Mouse (Mus musculus) erythroblast, embryonic 14.5 days (primary cell): ENCODE measurements around the gene Actn4. TPM values are rescaled to one million over a fixed set of nuclear protein-coding genes. Genes with fewer than 3 reads are reported as not detected.

Experiments used
- H3K27me3 ChIP-seq: 2 replicates; pipeline ENCODE4 v1.6.1; 2012; ENCODE audit warnings: inconsistent platforms; ENCODE audit not compliant: control insufficient read depth
- H3K36me3 ChIP-seq: 2 replicates; pipeline ENCODE4 v1.6.1; 2012; ENCODE audit warnings: mild to moderate bottlenecking, inconsistent platforms; ENCODE audit not compliant: control insufficient read depth
- H3K4me1 ChIP-seq: 2 replicates; pipeline ENCODE4 v1.6.1; 2012; ENCODE audit warnings: inconsistent platforms; ENCODE audit not compliant: control insufficient read depth
- H3K4me3 ChIP-seq: replicated peaks from 2 replicates; pipeline ENCODE3; 2012; ENCODE audit warnings: moderate library complexity, mild to moderate bottlenecking, inconsistent platforms
- H3K9me3 ChIP-seq: 2 replicates; pipeline ENCODE4 v1.6.1; 2012; ENCODE audit warnings: low read length, inconsistent platforms, mixed read lengths; ENCODE audit not compliant: control insufficient read depth
- GATA1 ChIP-seq: IDR thresholded peaks from 2 replicates; pipeline ENCODE4 v1.6.1; 2012; ENCODE audit warnings: low read length, inconsistent platforms, mixed read lengths
- TAL1 ChIP-seq: IDR thresholded peaks from 3 replicates; pipeline ENCODE4 v1.6.1; 2012; ENCODE audit warnings: low read length, inconsistent platforms, mixed read lengths
- polyA plus RNA-seq: library from polyadenylated mRNA; stranded (reverse); fragments of >175 nt; gene quantifications from 2 replicates; pipeline ENCODE4 v1.2.3, GENCODE M21; 2012

Gene Actn4
- polyA plus RNA-seq, 1 experiment = 86.9 TPM

GRCm38 (mm10) chr7:28963399-28963923 is 1.3 kb upstream of the Actn4 start:
- peaks cover 49% of the 10 kb centered on the region for H3K4me1 ChIP-seq
- no peaks in the 10 kb centered on the region for H3K9me3 ChIP-seq
- no peaks in the 10 kb centered on the region for H3K27me3 ChIP-seq
- TF ChIP-seq GATA1 (no peak), TAL1 (no peak)
- H3K36me3 ChIP-seq = peaks cover 19% of the 10 kb centered on the region
- no peak overlapping the region for H3K4me3 ChIP-seq

GRCm38 (mm10) chr7:28961584-28961926 is 585 bp downstream of the Actn4 start:
- H3K36me3 ChIP-seq = peaks cover 37% of the 10 kb centered on the region
- no peak for TF ChIP-seq TAL1
- no peak for TF ChIP-seq GATA1
- peak overlapping the region; percentile 99 for H3K4me3 ChIP-seq
- no peaks in the 10 kb centered on the region for H3K27me3 ChIP-seq
- H3K4me1 ChIP-seq = peaks cover 69% of the 10 kb centered on the region
- no peaks in the 10 kb centered on the region for H3K9me3 ChIP-seq

GRCm38 (mm10) chr7:28960354-28961046 is 1.6 kb downstream of the Actn4 start:
- H3K9me3 ChIP-seq = no peaks in the 10 kb centered on the region
- no peak for TF ChIP-seq GATA1
- no peak for TF ChIP-seq TAL1
- peak overlapping the region; percentile 99 for H3K4me3 ChIP-seq
- peaks cover 48% of the 10 kb centered on the region for H3K36me3 ChIP-seq
- peaks cover 78% of the 10 kb centered on the region for H3K4me1 ChIP-seq
- H3K27me3 ChIP-seq = no peaks in the 10 kb centered on the region

- peak overlapping the region; percentile 99 for H3K4me3 ChIP-seq
- TF ChIP-seq GATA1 (no peak), TAL1 (no peak)
- peaks cover 86% of the 10 kb centered on the region for H3K4me1 ChIP-seq
- H3K9me3 ChIP-seq = no peaks in the 10 kb centered on the region
- no peaks in the 10 kb centered on the region for H3K27me3 ChIP-seq
- peaks cover 57% of the 10 kb centered on the region for H3K36me3 ChIP-seq
Measured at GRCm38 (mm10) chr7:28959505-28960045, 2.6 kb downstream of the Actn4 start.

- H3K4me3 ChIP-seq = peak overlapping the region; percentile 99
- no peaks in the 10 kb centered on the region for H3K27me3 ChIP-seq
- peaks cover 90% of the 10 kb centered on the region for H3K4me1 ChIP-seq
- H3K9me3 ChIP-seq = no peaks in the 10 kb centered on the region
- no peak for TF ChIP-seq GATA1
- TF ChIP-seq TAL1 = no peak
- peaks cover 62% of the 10 kb centered on the region for H3K36me3 ChIP-seq
Measured at GRCm38 (mm10) chr7:28958770-28959169, 3.4 kb downstream of the Actn4 start.

- H3K36me3 ChIP-seq = peaks cover 62% of the 10 kb centered on the region
- H3K9me3 ChIP-seq = no peaks in the 10 kb centered on the region
- H3K4me1 ChIP-seq = peaks cover 90% of the 10 kb centered on the region
- H3K4me3 ChIP-seq = peak overlapping the region; percentile 28
- TF ChIP-seq GATA1 = no peak
- no peak for TF ChIP-seq TAL1
- H3K27me3 ChIP-seq = no peaks in the 10 kb centered on the region
Measured at GRCm38 (mm10) chr7:28957997-28958725, 4.0 kb downstream of the Actn4 start.

GRCm38 (mm10) chr7:28957286-28957685 is 4.9 kb downstream of the Actn4 start:
- TF ChIP-seq GATA1 (no peak), TAL1 (no peak)

GRCm38 (mm10) chr7:28956270-28956669 is 5.9 kb downstream of the Actn4 start:
- no peak for TF ChIP-seq TAL1
- TF ChIP-seq GATA1 = no peak
- Histone ChIP-seq H3K4me1 (peaks cover 98% of the 10 kb centered on the region), H3K27me3 (no peaks in the 10 kb centered on the region), H3K4me3 (no peak overlapping the region), H3K9me3 (no peaks in the 10 kb centered on the region), H3K36me3 (peaks cover 79% of the 10 kb centered on the region)

More at GRCm38 (mm10) chr7:28957286-28957685, 4.9 kb downstream of the Actn4 start:
- peaks cover 69% of the 10 kb centered on the region for H3K36me3 ChIP-seq
- H3K9me3 ChIP-seq = no peaks in the 10 kb centered on the region
- H3K4me3 ChIP-seq = no peak overlapping the region
- H3K4me1 ChIP-seq = peaks cover 91% of the 10 kb centered on the region
- no peaks in the 10 kb centered on the region for H3K27me3 ChIP-seq

- H3K4me1 ChIP-seq = peaks cover 98% of the 10 kb centered on the region
- H3K4me3 ChIP-seq = no peak overlapping the region
- TF ChIP-seq GATA1 (no peak), TAL1 (no peak)
- peaks cover 84% of the 10 kb centered on the region for H3K36me3 ChIP-seq
- no peaks in the 10 kb centered on the region for H3K27me3 ChIP-seq
- H3K9me3 ChIP-seq = no peaks in the 10 kb centered on the region
Measured at GRCm38 (mm10) chr7:28955295-28955897, 6.7 kb downstream of the Actn4 start.
